Mouse (Mus musculus) heart, embryonic 12.5 days (tissue): ENCODE results near the gene Stk11. TPM values are rescaled to one million over a fixed set of nuclear protein-coding genes. Genes with fewer than 3 reads are reported as not detected.
A peak's percentile ranks its signal among the peaks of the same experiment; 100 is the strongest.

Experiments
- ATAC-seq: fragments of 200-750 bp; cut with Nextera tagmentation; 2 replicates; pipeline ENCODE4 v1.8.0; 2017; ENCODE audit warnings: moderate TSS enrichment, moderate library complexity; ENCODE audit not compliant: insufficient number of reproducible peaks, low FRiP score
- H3K27ac ChIP-seq: fragments of 300-500 bp; sonication (generic); 2 replicates; pipeline ENCODE4 v1.5.1; 2016; ENCODE audit warnings: mild to moderate bottlenecking, moderate library complexity; ENCODE audit not compliant: poor library complexity, severe bottlenecking
- H3K27me3 ChIP-seq: fragments of 300-500 bp; sonication (generic); replicated peaks from 2 replicates; pipeline ENCODE4 v1.6.1; 2016; ENCODE audit warnings: mild to moderate bottlenecking, moderate library complexity
- H3K36me3 ChIP-seq: fragments of 300-500 bp; sonication (generic); 2 replicates; pipeline ENCODE4 v1.6.1; 2016; ENCODE audit warnings: mild to moderate bottlenecking, moderate library complexity
- H3K4me1 ChIP-seq: fragments of 300-500 bp; sonication (generic); replicated peaks from 2 replicates; pipeline ENCODE4 v1.6.1; 2016; ENCODE audit warnings: mild to moderate bottlenecking
- H3K4me2 ChIP-seq: fragments of 300-500 bp; sonication (generic); 2 replicates; pipeline ENCODE4 v1.6.1; 2016; ENCODE audit warnings: mild to moderate bottlenecking, moderate library complexity
- H3K4me3 ChIP-seq: fragments of 300-500 bp; sonication (generic); 2 replicates; pipeline ENCODE4 v1.5.1; 2016; ENCODE audit warnings: mild to moderate bottlenecking
- H3K9ac ChIP-seq: fragments of 300-500 bp; sonication (generic); 2 replicates; pipeline ENCODE4 v1.6.1; 2016; ENCODE audit warnings: mild to moderate bottlenecking, moderate library complexity
- H3K9me3 ChIP-seq: fragments of 300-500 bp; sonication (generic); replicated peaks from 2 replicates; pipeline ENCODE4 v1.6.1; 2016; ENCODE audit warnings: mild to moderate bottlenecking, moderate library complexity
- WGBS: fragments of 180-500 bp; shearing (Covaris S2); methylation state at CpG from one replicate; pipeline ENCODE4 v1.1.7; 2016; 5-methylcytosine and 5-hydroxymethylcytosine counted together
- polyA plus RNA-seq: library from polyadenylated mRNA; unstranded; fragments of >200 nt; fragmentation: Nextera tagmentation; extraction: Ambion mirVana; gene quantifications from 2 replicates; pipeline ENCODE4 v1.2.1, GENCODE M21; 2016

The Stk11 gene
- polyA plus RNA-seq, 1 experiment from 2014 or later = 10.8 TPM

DNA sequence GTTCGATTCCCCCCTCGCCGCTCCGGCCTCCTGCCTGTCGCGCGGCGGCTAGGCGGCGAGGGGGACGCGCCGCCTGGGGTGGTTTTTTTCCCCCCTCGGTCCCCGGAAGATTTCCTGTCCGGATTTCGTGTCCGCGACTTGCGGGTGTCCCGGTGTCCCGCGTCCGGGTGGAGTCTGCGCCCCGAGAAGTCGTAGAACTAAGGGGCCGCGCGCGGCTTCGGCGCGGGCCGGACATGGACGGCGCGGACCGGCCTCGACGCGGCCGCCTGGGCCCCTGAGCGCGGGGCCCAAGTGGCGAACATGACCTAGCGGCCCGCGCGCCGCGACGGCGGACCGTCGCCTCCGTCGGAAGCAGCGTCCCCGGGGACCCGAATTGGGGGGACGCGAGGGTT lies 337 bp downstream of the Stk11 start:
- Histone ChIP-seq H3K4me2 (peak overlapping the region; percentile 97), H3K27ac (peak overlapping the region; percentile 53), H3K9ac (peak overlapping the region; percentile 81), H3K4me3 (peak overlapping the region; percentile 71), H3K36me3 (peaks cover 33% of the 10 kb centered on the region), H3K4me1 (peaks cover 42% of the 10 kb centered on the region), H3K27me3 (no peaks in the 10 kb centered on the region), H3K9me3 (no peaks in the 10 kb centered on the region)
- WGBS = under 1% methylated on average over 53 of the region's 63 CpGs
- ATAC-seq = no peak

DNA sequence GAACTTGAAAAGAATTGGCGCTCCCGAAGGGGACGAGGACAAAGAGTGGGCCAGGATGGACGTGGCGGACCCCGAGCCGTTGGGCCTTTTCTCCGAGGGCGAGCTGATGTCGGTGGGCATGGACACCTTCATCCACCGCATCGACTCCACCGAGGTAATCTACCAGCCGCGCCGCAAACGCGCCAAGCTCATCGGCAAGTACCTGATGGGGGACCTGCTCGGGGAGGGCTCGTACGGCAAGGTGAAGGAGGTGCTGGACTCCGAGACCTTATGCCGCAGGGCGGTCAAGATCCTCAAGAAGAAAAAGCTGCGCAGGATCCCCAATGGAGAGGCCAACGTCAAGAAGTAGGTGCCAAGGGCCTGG lies 942 bp downstream of the Stk11 start:
- no peaks in the 10 kb centered on the region for H3K27me3 ChIP-seq
- WGBS = 0% methylated on average over 27 of the region's 27 CpGs
- H3K36me3 ChIP-seq = peaks cover 37% of the 10 kb centered on the region
- ATAC-seq = no peak
- H3K4me1 ChIP-seq = peaks cover 42% of the 10 kb centered on the region
- peak overlapping the region; percentile 81 for H3K9ac ChIP-seq
- peak overlapping the region; percentile 97 for H3K4me2 ChIP-seq
- no peaks in the 10 kb centered on the region for H3K9me3 ChIP-seq
- H3K27ac ChIP-seq = peak overlapping the region; percentile 53
- peak overlapping the region; percentile 71 for H3K4me3 ChIP-seq

DNA sequence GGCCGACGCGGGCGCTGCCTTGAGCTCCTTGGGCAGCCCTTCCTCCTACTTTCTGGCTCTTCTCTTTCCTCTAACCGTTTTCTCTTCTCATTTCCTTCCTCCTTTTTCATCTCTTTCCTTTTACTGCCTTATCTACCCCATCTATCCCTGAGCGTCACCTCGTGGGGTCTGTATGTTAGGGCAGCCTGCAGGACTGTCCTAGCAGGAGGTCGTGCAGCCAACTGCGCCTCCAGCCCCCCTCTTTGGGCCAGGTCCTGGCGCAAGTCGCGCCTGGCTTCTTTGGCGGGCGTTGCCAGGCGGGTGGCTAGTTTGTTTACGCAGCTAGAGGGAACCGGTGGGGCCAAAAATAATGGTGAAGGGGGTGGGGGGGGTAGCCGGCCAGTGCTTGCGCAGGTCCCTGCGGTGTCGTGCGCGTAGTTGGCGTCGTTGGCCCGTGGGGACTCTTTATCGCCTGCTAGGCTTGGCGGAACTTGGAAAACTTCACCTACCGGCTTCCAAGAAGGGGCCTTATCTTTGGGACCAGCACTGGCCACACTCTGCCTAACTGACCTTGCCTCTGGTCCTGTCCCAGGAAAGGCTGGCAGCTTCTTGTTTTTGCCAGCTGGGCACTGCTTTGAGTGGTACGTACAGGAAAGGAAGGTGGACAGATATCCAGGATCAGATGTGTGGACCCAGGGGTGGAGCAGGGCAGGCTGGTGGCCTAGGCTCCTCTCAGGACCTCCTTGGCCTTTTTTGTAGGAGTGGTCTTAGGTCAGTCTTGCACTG lies 1.5 kb downstream of the Stk11 start:
- peak overlapping the region; percentile 53 for H3K27ac ChIP-seq
- no peaks in the 10 kb centered on the region for H3K9me3 ChIP-seq
- peak overlapping the region; percentile 81 for H3K9ac ChIP-seq
- H3K4me1 ChIP-seq = peaks cover 42% of the 10 kb centered on the region
- H3K4me2 ChIP-seq = peak overlapping the region; percentile 97
- peak overlapping the region; percentile 71 for H3K4me3 ChIP-seq
- peaks cover 43% of the 10 kb centered on the region for H3K36me3 ChIP-seq
- ATAC-seq = no peak
- no peaks in the 10 kb centered on the region for H3K27me3 ChIP-seq
- WGBS = under 1% methylated on average over 30 of the region's 30 CpGs

DNA sequence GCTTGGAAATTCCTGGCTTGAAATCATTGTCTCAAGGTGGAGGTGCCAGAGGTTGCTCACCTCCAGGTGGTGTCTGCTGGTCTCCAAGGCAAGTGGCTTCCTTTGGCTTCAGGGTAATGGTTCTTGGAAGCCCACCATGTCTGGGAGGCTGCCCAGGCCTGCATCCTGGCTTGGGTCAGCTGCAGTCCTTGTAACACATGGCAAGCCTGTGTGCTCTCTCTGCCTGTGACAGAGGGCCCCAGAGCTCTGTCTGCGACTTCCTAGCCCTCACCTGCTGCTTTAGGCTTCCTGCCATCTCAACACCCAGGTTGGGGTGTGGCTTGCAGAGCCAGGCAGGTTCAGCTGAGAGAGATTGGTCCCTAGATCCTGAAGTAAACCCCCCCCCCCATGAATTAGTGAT lies 2.1 kb downstream of the Stk11 start:
- peak overlapping the region; percentile 97 for H3K4me2 ChIP-seq
- ATAC-seq = no peak
- 0 out of 2 replicates have a peak overlapping the region, but pooled peaks have one; percentile 53 for H3K27ac ChIP-seq
- peaks cover 44% of the 10 kb centered on the region for H3K36me3 ChIP-seq
- WGBS = 67% methylated on average over 1 of the region's 1 CpGs
- peaks cover 42% of the 10 kb centered on the region for H3K4me1 ChIP-seq
- no peaks in the 10 kb centered on the region for H3K27me3 ChIP-seq
- peak overlapping the region; percentile 71 for H3K4me3 ChIP-seq
- H3K9me3 ChIP-seq = no peaks in the 10 kb centered on the region
- peak overlapping the region; percentile 81 for H3K9ac ChIP-seq

DNA sequence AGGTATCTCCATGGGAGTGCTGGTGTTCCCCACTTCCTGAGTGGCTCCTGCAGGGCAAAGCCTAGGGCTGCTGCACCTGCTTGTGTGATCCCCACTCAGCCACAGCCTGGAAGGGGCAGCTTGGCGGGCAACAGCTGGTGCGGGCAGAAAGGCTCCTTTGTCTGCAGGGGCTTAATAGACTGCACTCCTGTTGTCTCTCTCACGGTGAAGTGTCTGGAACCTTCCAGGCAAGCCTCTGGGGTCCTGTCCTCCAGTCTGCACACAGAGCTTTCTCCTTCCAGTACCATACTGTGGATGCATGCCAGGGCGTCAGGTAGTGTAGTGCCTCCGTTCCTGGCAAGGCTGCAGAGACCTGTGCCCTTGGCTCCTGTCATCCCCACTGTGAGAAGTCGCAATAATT lies 2.9 kb downstream of the Stk11 start:
- H3K9ac ChIP-seq = peak overlapping the region; percentile 81; the same call in 1 of the 2 replicates
- no peaks in the 10 kb centered on the region for H3K27me3 ChIP-seq
- ATAC-seq = no peak
- WGBS = 85% methylated on average over 6 of the region's 6 CpGs
- peaks cover 48% of the 10 kb centered on the region for H3K36me3 ChIP-seq
- H3K4me2 ChIP-seq = peak overlapping the region; percentile 97
- no peaks in the 10 kb centered on the region for H3K9me3 ChIP-seq
- H3K4me3 ChIP-seq = peak overlapping the region; percentile 71
- peaks cover 43% of the 10 kb centered on the region for H3K4me1 ChIP-seq
- H3K27ac ChIP-seq = no peak overlapping the region

DNA sequence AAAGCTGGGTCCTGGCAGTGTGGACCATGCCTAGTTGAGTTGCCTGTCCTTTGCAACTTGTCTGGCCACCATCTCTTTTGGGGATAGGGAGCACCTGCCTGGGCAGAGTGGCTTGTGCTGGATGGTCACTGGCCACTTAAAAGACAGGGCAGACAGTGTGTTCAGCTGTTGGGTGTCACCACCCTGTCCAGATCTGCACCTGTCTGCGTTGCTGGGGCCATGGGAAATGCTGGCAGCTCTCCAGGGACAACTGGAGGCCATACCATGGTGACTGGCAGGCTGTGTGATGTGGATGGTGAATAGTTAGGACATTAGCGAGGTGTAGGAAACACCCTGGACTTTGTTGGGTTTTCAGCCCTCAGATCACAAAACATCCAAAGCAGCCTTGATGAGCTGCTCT lies 4.5 kb downstream of the Stk11 start:
- no peak overlapping the region for H3K27ac ChIP-seq
- H3K9me3 ChIP-seq = no peaks in the 10 kb centered on the region
- peak overlapping the region; percentile 21; the same call in 1 of the 2 replicates for H3K9ac ChIP-seq
- H3K4me1 ChIP-seq = peaks cover 51% of the 10 kb centered on the region
- H3K36me3 ChIP-seq = peaks cover 62% of the 10 kb centered on the region
- no peak overlapping the region for H3K4me2 ChIP-seq
- WGBS = 69% methylated on average over 2 of the region's 2 CpGs
- no peaks in the 10 kb centered on the region for H3K27me3 ChIP-seq
- ATAC-seq = no peak
- H3K4me3 ChIP-seq = no peak overlapping the region

DNA sequence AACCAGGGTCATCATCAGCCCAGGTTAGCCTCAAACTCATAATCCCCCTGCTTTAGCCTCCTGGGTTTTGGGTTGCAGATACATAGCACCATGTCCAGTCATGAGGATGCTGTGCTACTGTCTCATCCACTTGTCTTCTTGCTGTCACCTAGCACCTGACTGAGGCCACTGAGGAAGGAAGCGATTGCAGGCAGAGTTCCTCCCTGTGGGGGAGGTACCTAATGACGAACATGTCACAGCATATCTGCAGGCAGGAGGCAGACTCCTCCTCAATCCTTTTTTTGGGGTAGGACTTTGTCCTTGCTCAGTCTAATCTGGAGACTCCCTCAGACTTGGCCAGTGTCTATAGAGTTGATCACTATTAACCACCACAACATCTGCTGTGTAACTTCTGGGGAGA lies 6.0 kb downstream of the Stk11 start:
- Histone ChIP-seq H3K27ac (no peak overlapping the region), H3K4me1 (peaks cover 51% of the 10 kb centered on the region), H3K9me3 (no peaks in the 10 kb centered on the region), H3K4me3 (no peak overlapping the region), H3K9ac (no peak overlapping the region), H3K36me3 (peaks cover 77% of the 10 kb centered on the region), H3K27me3 (no peaks in the 10 kb centered on the region), H3K4me2 (no peak overlapping the region)
- ATAC-seq = no peak
- 85% methylated on average over 2 of the region's 2 CpGs for WGBS

DNA sequence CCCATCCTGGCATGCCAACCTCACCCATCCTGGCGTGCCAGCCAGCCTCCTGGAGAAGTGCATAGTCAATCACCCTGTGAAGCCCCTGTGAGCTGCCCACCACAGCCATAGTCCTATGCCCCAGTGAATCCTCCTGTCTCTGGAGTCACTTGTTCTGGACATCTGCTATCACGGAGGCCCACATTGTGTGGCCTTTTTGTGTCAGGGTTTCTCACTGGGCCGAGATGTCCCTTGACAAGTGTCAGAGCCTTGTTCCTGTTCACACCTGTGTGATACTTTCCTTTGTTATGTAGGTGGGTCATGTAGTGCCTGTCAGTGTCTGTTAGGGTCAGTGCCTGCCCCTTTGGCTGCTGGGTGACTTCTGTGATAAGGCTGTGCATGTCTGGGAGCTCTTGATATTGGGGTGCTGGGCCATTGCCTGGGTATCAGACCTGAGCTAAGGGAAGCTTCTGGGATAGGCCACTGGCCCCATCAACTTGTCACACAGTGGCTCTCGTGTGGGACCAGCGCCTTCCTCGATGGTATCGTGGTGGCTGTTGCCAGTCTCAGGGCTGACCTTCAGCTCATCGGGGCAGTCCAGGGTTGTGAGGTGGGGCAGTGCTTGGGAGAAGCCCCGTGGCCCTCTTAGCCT lies 8.4 kb downstream of the Stk11 start:
- H3K9ac ChIP-seq = no peak overlapping the region
- 87% methylated on average over 9 of the region's 9 CpGs for WGBS
- no peak overlapping the region for H3K4me2 ChIP-seq
- H3K27me3 ChIP-seq = no peaks in the 10 kb centered on the region
- no peak overlapping the region for H3K27ac ChIP-seq
- peak; percentile 10; the same call in 1 of the 2 replicates for ATAC-seq
- no peak overlapping the region for H3K4me3 ChIP-seq
- H3K9me3 ChIP-seq = no peaks in the 10 kb centered on the region
- H3K36me3 ChIP-seq = peaks cover 88% of the 10 kb centered on the region
- H3K4me1 ChIP-seq = peaks cover 27% of the 10 kb centered on the region

DNA sequence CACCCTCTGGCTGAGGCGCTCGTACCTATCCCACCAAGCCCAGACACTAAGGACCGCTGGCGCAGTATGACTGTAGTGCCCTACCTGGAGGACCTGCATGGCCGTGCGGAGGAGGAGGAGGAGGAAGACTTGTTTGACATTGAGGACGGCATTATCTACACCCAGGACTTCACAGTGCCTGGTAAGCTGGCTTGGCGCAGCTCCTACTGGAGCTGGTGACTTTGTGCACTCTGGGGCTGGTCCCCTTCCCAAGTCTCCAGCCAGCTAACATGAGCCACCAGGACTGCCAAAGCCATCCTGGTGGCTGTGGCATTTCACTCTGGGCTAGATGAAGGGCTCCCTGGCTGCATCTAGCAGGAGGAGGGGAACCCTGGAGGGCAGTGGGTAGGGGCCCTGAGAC lies 12.3 kb downstream of the Stk11 start:
- 95% methylated on average over 8 of the region's 8 CpGs for WGBS
- Histone ChIP-seq H3K9me3 (no peaks in the 10 kb centered on the region), H3K4me1 (peaks cover 29% of the 10 kb centered on the region), H3K27ac (no peak overlapping the region), H3K9ac (no peak overlapping the region), H3K36me3 (peaks cover 95% of the 10 kb centered on the region), H3K4me3 (no peak overlapping the region), H3K27me3 (0 out of 2 replicates have a peak, but pooled peaks cover 3% of the 10 kb centered on the region), H3K4me2 (no peak overlapping the region)
- ATAC-seq = no peak

DNA sequence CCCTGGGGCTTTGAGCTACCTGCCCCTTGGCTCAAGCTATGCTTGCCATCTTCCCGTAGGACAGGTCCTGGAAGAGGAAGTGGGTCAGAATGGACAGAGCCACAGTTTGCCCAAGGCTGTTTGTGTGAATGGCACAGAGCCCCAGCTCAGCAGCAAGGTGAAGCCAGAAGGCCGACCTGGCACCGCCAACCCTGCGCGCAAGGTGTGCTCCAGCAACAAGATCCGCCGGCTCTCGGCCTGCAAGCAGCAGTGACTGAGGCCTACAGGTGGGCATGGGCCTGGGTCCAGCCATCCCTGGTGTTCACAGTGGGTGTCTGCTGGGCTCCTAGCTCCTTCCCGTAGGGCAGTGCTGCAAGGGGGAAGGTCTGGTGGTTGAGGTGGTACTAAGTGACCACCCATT lies 14.2 kb downstream of the Stk11 start:
- 92% methylated on average over 9 of the region's 9 CpGs for WGBS
- ATAC-seq = no peak
- H3K27me3 ChIP-seq = peaks cover 6% of the 10 kb centered on the region
- H3K4me3 ChIP-seq = no peak overlapping the region
- no peak overlapping the region for H3K4me2 ChIP-seq
- H3K27ac ChIP-seq = no peak overlapping the region
- no peak overlapping the region for H3K9ac ChIP-seq
- no peaks in the 10 kb centered on the region for H3K9me3 ChIP-seq
- H3K36me3 ChIP-seq = peaks cover 83% of the 10 kb centered on the region
- H3K4me1 ChIP-seq = peaks cover 25% of the 10 kb centered on the region

DNA sequence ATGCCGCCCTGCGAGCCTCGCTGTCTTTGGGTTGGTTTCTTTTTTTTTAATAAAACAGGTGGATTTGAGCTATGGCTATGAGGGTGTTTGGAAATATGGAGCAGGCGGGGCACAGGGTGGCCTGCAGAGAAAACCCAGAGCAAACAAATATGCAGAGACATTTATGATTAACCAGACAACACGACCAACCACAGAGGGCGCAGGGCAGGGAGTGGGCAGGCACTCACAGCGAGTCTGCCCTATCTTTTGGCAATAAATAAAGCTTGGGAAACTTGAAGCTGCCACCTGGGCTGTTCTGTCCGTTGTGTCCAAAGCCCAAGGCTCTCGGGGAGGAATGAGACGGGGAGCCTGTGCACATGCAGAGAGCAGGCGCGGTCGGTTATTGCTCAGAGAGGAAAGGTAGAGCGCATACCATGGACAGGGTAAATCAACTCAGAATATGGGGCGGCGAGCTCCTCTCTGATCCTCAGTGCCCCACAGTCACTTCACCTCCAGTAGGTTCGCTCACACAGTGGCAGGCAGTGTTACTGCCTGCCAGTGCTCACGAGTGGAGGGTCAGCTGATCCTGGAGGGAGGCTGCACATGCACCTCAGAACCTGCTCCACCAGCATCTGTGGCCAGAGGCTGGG lies 14.9 kb downstream of the Stk11 start:
- Histone ChIP-seq H3K4me2 (no peak overlapping the region), H3K9me3 (no peaks in the 10 kb centered on the region), H3K4me3 (no peak overlapping the region), H3K27ac (no peak overlapping the region), H3K9ac (0 out of 2 replicates have a peak overlapping the region, but pooled peaks have one; percentile 6), H3K36me3 (peaks cover 76% of the 10 kb centered on the region), H3K4me1 (peaks cover 25% of the 10 kb centered on the region), H3K27me3 (peaks cover 13% of the 10 kb centered on the region)
- no peak for ATAC-seq
- 85% methylated on average over 18 of the region's 18 CpGs for WGBS
